Mouse (Mus musculus): ENCODE results near the gene Trmt13. TPM values are rescaled to one million over a fixed set of nuclear protein-coding genes. Genes with fewer than 3 reads are reported as not detected.

Trmt13 gene
- polyA plus RNA-seq, 1 experiment from 2014 or later = 28.4 TPM

DNA sequence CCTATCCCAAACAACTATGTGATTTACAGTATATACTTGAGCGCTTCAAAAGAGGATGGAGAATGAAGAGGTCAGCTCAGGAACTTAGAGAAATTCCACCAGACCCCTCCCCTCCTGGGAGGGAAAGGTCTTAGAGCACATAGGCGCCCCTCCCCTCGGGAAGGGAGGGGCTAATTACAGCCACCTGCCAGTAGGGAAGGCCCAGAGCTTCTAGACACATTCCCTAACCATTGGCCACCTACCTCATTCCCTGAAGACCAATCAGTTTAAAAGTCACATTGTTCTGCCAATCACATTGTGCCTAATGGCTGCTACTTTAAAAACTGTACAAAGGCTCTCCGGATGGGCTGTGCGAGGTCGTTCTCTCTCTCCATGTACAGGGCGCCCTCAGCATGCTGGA is 8.3 kb upstream of the Trmt13 start:
- no peak overlapping the region for H3K4me2 ChIP-seq
- no peaks in the 10 kb centered on the region for H3K9me3 ChIP-seq
- H3K4me3 ChIP-seq (replicated peaks) = no peak overlapping the region
- H3K36me3 ChIP-seq = peaks cover 22% of the 10 kb centered on the region; the same call in 1 of the 2 replicates
- 93% methylated on average over 7 of the region's 7 CpGs for WGBS
- no peaks in the 10 kb centered on the region for H3K4me1 ChIP-seq
- H3K27ac ChIP-seq = no peak overlapping the region
- no peaks in the 10 kb centered on the region for H3K27me3 ChIP-seq (replicated peaks)
- no peak overlapping the region for H3K9ac ChIP-seq
- ATAC-seq (ENCODE audit: insufficient read depth, low FRiP score, low read depth) = no peak

GRCm38 (mm10) chr3:116620636-116621370 is 6.4 kb upstream of the Trmt13 start:
- no peak overlapping the region for H3K27ac ChIP-seq
- no peak overlapping the region for H3K9ac ChIP-seq
- H3K36me3 ChIP-seq = peaks cover 22% of the 10 kb centered on the region; the same call in 1 of the 2 replicates
- H3K27me3 ChIP-seq (replicated peaks) = no peaks in the 10 kb centered on the region
- no peak for ATAC-seq (ENCODE audit: insufficient read depth, low FRiP score, low read depth)
- no peaks in the 10 kb centered on the region for H3K4me1 ChIP-seq
- H3K4me3 ChIP-seq (replicated peaks) = no peak overlapping the region
- H3K4me2 ChIP-seq = no peak overlapping the region
- no peaks in the 10 kb centered on the region for H3K9me3 ChIP-seq
- WGBS = 89% methylated on average over 7 of the region's 7 CpGs

GRCm38 (mm10) chr3:116618855-116619254 is 4.5 kb upstream of the Trmt13 start:
- WGBS = 61% methylated on average over 6 of the region's 6 CpGs
- peaks cover 26% of the 10 kb centered on the region; the same call in 1 of the 2 replicates for H3K36me3 ChIP-seq

DNA sequence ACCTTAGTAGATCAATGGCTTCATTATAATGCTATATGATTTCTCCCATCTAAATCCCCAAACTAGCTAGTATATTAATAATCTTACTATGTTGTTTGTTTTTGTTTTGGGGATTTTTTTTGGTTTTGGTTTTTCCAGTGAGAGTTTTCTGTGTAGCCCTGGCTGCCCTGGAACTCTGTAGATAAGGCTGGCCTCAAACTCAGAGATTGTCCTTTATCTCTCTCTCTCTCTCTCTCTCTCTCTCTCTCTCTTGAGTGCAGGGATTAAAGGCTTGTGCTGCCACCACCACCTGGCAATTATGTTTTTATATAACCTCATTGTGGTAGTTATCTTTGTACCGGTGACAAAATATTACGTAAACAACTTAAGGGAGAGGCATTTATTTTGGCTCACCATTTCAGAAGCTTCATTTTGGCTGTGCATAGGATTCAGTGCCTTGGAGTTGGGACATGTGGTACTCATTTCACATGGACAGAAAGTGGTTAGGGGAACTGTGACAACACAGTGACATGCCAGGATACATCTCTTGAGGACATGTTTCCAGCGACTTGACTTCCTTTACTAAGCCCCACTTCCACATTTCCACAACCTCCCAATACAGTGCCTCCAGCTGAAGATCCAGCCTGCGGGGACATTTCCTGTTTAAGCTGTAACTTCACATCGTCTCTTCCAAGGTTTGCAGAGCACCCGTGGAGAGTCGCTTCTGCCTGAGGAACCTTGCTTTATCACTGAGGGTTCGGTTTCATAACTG is 1.1 kb upstream of the Trmt13 start:
- H3K27me3 ChIP-seq (replicated peaks) = no peaks in the 10 kb centered on the region
- WGBS = 84% methylated on average over 8 of the region's 8 CpGs
- H3K4me1 ChIP-seq = no peaks in the 10 kb centered on the region
- H3K4me3 ChIP-seq (replicated peaks) = no peak overlapping the region
- H3K36me3 ChIP-seq = peaks cover 13% of the 10 kb centered on the region; the same call in 1 of the 2 replicates
- H3K27ac ChIP-seq = no peak overlapping the region
- no peak for ATAC-seq (ENCODE audit: insufficient read depth, low FRiP score, low read depth)
- H3K4me2 ChIP-seq = no peak overlapping the region
- H3K9me3 ChIP-seq = no peaks in the 10 kb centered on the region
- no peak overlapping the region for H3K9ac ChIP-seq

More at GRCm38 (mm10) chr3:116618855-116619254, 4.5 kb upstream of the Trmt13 start:
- Histone ChIP-seq H3K4me2 (no peak overlapping the region), H3K27ac (no peak overlapping the region), H3K4me3 (replicated peaks) (no peak overlapping the region), H3K4me1 (no peaks in the 10 kb centered on the region), H3K9me3 (no peaks in the 10 kb centered on the region), H3K27me3 (replicated peaks) (no peaks in the 10 kb centered on the region), H3K9ac (no peak overlapping the region)
- ATAC-seq (ENCODE audit: insufficient read depth, low FRiP score, low read depth) = no peak

DNA sequence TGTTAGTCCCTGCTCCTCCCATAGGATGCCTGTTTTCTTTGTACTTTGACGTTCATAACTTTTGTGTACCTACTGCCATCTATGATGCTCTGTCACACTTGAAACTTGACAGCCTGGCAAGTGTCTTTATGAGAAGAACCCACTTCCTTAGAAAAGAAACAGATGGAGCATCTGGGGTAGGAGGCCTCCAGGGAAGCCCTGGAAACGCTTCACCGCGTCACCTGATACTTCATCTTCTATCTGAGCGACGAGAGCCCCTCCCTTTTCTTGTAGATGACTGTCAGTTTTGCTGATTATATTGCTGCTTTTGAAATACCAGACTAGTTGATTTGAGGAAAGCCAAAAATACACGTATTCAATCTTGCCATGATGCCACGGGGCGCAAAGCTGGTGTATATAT is 9.8 kb downstream of the Trmt13 start:
- H3K27ac ChIP-seq = no peak overlapping the region
- no peak overlapping the region for H3K9ac ChIP-seq
- no peaks in the 10 kb centered on the region for H3K27me3 ChIP-seq (replicated peaks)
- no peaks in the 10 kb centered on the region for H3K9me3 ChIP-seq
- no peaks in the 10 kb centered on the region for H3K36me3 ChIP-seq
- no peak overlapping the region for H3K4me3 ChIP-seq (replicated peaks)
- H3K4me1 ChIP-seq = no peaks in the 10 kb centered on the region
- H3K4me2 ChIP-seq = no peak overlapping the region
- ATAC-seq (ENCODE audit: insufficient read depth, low FRiP score, low read depth) = no peak
- WGBS = 79% methylated on average over 9 of the region's 9 CpGs

DNA sequence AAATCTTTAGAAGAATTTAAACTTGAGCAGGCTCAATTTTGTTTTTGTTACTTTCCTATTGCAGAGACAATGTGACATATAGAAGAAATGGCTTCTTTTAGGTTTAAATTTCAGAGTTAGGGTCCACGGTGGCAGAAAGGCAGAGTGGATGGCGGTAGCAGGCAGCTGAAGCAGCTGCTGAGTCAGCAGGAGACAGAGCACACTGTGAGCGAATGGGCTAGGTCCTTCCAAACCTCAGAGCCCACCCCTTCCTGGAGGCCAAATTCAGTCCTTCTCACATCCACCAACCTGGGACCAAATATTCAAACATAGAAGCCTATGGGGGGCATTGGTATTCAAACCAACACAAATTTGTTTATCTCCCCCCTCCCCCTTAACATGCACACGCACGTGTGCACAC is 12.6 kb downstream of the Trmt13 start:
- 91% methylated on average over 5 of the region's 5 CpGs for WGBS
- H3K4me1 ChIP-seq = no peaks in the 10 kb centered on the region
- no peak for ATAC-seq (ENCODE audit: insufficient read depth, low FRiP score, low read depth)
- H3K9ac ChIP-seq = no peak overlapping the region
- no peaks in the 10 kb centered on the region for H3K27me3 ChIP-seq (replicated peaks)
- H3K36me3 ChIP-seq = no peaks in the 10 kb centered on the region
- H3K9me3 ChIP-seq = no peaks in the 10 kb centered on the region
- no peak overlapping the region for H3K4me3 ChIP-seq (replicated peaks)
- H3K4me2 ChIP-seq = no peak overlapping the region
- no peak overlapping the region for H3K27ac ChIP-seq

DNA sequence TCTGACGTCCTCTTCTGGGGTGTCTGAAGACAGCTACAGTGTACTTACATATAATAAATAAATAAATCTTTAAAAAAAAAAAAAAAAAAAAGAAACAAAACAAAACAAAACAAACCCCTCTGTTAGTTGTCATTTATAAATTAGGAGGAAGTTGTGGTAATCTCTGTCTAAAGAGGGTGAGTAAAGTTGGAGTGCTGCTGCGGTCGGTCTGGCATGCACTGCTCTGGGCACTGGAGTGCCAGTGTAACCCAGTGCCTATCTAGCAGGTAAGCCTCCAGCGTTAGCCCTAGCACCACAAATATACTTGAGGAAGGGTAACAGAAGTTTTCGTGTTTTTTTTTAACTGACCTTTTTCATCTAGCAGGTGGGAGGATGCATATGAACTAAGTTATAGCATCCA is 13.4 kb downstream of the Trmt13 start:
- Histone ChIP-seq H3K9me3 (no peaks in the 10 kb centered on the region), H3K27ac (no peak overlapping the region), H3K9ac (no peak overlapping the region), H3K4me2 (no peak overlapping the region), H3K4me1 (no peaks in the 10 kb centered on the region), H3K36me3 (no peaks in the 10 kb centered on the region), H3K27me3 (replicated peaks) (no peaks in the 10 kb centered on the region), H3K4me3 (replicated peaks) (no peak overlapping the region)
- 86% methylated on average over 5 of the region's 5 CpGs for WGBS
- ATAC-seq (ENCODE audit: insufficient read depth, low FRiP score, low read depth) = no peak

DNA sequence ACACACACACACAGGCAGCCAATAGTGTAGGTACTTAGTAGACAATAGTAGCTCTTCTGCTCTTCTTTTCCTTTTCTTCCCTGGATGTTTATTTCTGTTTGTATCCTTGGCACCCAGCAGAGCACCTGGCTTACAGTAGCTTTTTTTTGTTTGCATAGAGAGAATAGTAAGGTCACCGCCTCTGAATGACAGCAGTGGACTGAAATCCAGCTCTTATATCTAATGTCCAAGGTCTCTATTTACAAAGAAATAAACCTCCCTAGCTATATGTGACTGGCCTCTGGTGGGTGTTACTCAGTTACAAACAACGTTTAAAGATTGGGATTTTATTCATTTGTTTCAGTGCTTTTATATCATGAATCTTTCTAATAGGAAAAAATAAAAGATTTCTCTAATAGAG is 14.7 kb downstream of the Trmt13 start:
- WGBS = 69% methylated on average over 2 of the region's 2 CpGs
- H3K36me3 ChIP-seq = no peaks in the 10 kb centered on the region
- H3K27me3 ChIP-seq (replicated peaks) = no peaks in the 10 kb centered on the region
- H3K9ac ChIP-seq = no peak overlapping the region
- no peak for ATAC-seq (ENCODE audit: insufficient read depth, low FRiP score, low read depth)
- no peak overlapping the region for H3K4me3 ChIP-seq (replicated peaks)
- no peaks in the 10 kb centered on the region for H3K4me1 ChIP-seq
- no peaks in the 10 kb centered on the region for H3K9me3 ChIP-seq
- no peak overlapping the region for H3K4me2 ChIP-seq
- H3K27ac ChIP-seq = no peak overlapping the region

DNA sequence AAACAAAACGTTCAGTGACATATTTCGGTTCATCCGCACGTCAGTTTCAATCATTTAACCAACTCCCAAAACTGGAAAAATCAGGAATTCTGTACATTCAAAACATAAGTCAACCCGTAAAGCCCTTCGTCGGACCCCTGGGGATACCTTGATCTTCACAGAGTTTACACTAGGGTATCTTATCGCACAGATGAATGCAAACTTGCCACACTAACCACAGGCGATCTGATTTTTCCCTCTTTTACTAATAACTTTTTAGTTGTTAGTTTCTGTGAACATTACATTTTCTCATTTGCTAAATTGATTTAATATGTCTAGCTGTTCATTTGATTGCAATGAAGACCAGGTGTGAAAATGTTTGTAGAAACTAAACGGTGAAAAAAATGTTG is 18.8 kb downstream of the Trmt13 start:
- Histone ChIP-seq H3K36me3 (peaks cover 11% of the 10 kb centered on the region; the same call in 1 of the 2 replicates), H3K27me3 (replicated peaks) (no peaks in the 10 kb centered on the region), H3K4me2 (peak overlapping the region; percentile 72), H3K4me3 (replicated peaks) (peak overlapping the region; percentile 92), H3K9me3 (no peaks in the 10 kb centered on the region), H3K4me1 (no peaks in the 10 kb centered on the region), H3K27ac (no peak overlapping the region), H3K9ac (peak overlapping the region; percentile 73)
- no peak for ATAC-seq (ENCODE audit: insufficient read depth, low FRiP score, low read depth)
- WGBS = 6% methylated on average over 10 of the region's 10 CpGs

DNA sequence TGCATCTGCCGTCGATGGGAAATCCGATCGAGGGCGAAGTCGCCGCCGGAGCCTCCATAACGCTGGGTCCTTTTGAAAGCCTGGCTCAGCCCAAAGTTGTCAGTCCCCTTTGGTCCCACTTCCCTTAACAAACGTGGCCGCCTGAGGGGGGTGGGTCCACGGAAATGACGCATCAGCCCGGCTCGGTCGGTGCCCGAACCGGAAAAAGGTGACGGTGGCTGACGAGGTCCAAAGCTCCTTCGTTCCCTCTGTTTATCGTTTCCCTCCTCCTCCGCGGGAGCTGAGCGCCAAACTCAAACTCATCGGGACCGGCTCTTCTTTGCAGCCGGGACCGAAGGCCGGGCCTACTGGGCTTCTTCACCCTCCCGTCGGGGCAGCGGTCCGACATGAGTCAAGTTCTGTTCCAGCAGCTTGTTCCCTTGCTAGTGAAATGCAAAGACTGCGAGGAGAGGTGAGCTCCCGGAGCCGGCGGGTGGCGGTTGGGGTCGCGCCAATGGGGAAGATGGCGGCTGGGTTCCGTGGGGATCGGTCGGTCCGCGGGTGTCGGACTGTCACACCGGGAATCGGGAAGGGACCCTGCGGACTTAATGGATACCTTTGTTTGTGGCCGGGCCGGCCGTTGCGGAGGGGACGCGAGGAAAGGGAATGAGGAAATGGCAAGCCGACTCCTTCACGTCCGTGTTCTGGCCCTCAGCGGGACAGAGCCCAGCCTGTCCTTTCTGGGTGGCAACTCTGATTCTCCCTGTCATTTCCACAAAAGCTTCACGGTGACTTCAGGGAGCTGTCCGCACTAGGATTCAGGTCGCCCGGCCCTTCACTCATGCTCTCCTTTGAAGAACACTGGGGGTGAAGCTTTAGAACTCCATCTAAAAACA is 19.4 kb downstream of the Trmt13 start, which contains the start of gene Sass6:
TSS of gene Sass6 (plus strand) at position 255 of the 875 bp plus-strand sequence.
- Histone ChIP-seq H3K36me3 (peaks cover 17% of the 10 kb centered on the region; the same call in 1 of the 2 replicates), H3K27me3 (replicated peaks) (no peaks in the 10 kb centered on the region), H3K9ac (peak within 1 kb of the TSS; percentile 73), H3K4me2 (peak within 1 kb of the TSS; percentile 72), H3K9me3 (no peaks in the 10 kb centered on the region), H3K4me3 (replicated peaks) (peak within 1 kb of the TSS; percentile 92), H3K27ac (peak within 1 kb of the TSS; percentile 84), H3K4me1 (no peaks in the 10 kb centered on the region)
- ATAC-seq (ENCODE audit: insufficient read depth, low FRiP score, low read depth) = peak; percentile 94
- under 1% methylated on average over 65 of the region's 65 CpGs for WGBS

DNA sequence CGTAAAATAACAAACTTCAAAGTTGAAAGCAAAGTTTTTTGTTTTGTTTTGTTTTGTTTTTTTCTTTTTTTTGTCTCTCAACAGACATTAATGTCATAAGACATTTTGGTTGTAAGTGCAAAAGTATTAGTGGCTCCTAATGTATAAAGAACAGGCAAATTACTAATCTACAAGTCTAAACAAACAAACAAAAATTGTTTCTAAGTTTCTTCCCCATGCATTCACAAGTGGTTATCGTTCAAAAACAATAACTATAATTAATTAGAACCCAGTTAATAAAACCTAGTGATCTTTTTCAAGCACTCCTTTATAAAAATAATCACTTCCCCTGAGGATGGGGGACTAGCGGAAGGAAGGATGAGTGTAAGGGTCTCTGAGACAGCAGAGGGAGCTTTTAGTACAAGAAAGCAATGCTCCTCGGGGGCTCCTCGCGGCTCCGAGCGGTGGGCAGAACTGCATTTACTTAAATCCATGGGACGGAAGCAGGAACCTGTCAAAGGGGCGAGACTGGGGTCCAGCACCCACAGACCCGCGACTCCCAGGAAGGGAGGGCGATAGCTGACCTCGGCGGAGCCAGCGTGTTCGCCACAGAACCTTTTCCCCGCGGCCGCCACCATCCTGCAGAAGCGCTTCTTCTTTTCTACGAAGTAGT is 20.2 kb downstream of the Trmt13 start:
- H3K27ac ChIP-seq = peak overlapping the region; percentile 84
- no peaks in the 10 kb centered on the region for H3K4me1 ChIP-seq
- no peaks in the 10 kb centered on the region for H3K27me3 ChIP-seq (replicated peaks)
- H3K4me3 ChIP-seq (replicated peaks) = peak overlapping the region; percentile 92
- ATAC-seq (ENCODE audit: insufficient read depth, low FRiP score, low read depth) = peak; percentile 54; the same call in 1 of the 2 replicates
- H3K9me3 ChIP-seq = no peaks in the 10 kb centered on the region
- H3K36me3 ChIP-seq = peaks cover 24% of the 10 kb centered on the region; the same call in 1 of the 2 replicates
- 2% methylated on average over 22 of the region's 22 CpGs for WGBS
- H3K9ac ChIP-seq = peak overlapping the region; percentile 66
- H3K4me2 ChIP-seq = peak overlapping the region; percentile 47
